Mouse (Mus musculus) left cerebral cortex, adult 2 months (tissue): ENCODE measurements around the gene Nudcd2. TPM values are rescaled to one million over a fixed set of nuclear protein-coding genes. Genes with fewer than 3 reads are reported as not detected.
"Not testable (repeated sequence)": the region's sequence is repeated elsewhere in the genome, so short reads cannot be mapped to it uniquely, and the experiment has no call there.

Experiments used
- DNase-seq, 2 experiments: peaks; one replicate each; pipeline ENCODE4 v3.0.0; 2021 to 2022; ENCODE audit warnings: low spot score in 2 of 2, mixed read lengths in 1 of 2; ENCODE audit errors: extremely low spot score in 1 of 2
- H3K27ac ChIP-seq: fragments of 200-600 bp; 2 replicates; pipeline ENCODE4 v1.8.1; 2022
- H3K4me3 ChIP-seq: fragments of 200-600 bp; 2 replicates; pipeline ENCODE4 v1.8.1; 2022
- CTCF ChIP-seq: fragments of 200-600 bp; IDR thresholded peaks from 2 replicates; pipeline ENCODE4 v1.8.1; 2022; ENCODE audit warnings: antibody characterized with exemption, mild to moderate bottlenecking, moderate library complexity
- intact Hi-C: fragments of 180-260 bp; cut with DNase I; formaldehyde crosslinking; loops from one replicate; pipeline ENCODE4 v1.15.1; 2025
- long read RNA-seq, 2 experiments: library from polyadenylated mRNA; stranded (forward); transcript quantifications; one replicate each; pipeline ENCODE4 v2.0.0; 2021; ENCODE audit warnings: borderline mapping rate in 2 of 2
- total RNA-seq, 2 experiments: library from RNA; stranded (reverse); gene quantifications; 2 replicates each; pipeline ENCODE4 v1.2.3; 2021

Gene Nudcd2
- 10 to 100 TPM; 20.1 to 20.3 TPM for total RNA-seq
- long read RNA-seq, experiment 1, partial matches to known transcripts: 0 of 6 reads
- long read RNA-seq, experiment 1, other reads (novel, unspliced or antisense): 1 of 6 reads
- long read RNA-seq, experiment 2, transcript Nudcd2-201 (4 exons, 1,577 nt): major isoform, 9 of 14 reads
- long read RNA-seq, experiment 2, partial matches to known transcripts: 0 of 14 reads
- long read RNA-seq, experiment 2, other reads (novel, unspliced or antisense): 3 of 14 reads

DNA sequence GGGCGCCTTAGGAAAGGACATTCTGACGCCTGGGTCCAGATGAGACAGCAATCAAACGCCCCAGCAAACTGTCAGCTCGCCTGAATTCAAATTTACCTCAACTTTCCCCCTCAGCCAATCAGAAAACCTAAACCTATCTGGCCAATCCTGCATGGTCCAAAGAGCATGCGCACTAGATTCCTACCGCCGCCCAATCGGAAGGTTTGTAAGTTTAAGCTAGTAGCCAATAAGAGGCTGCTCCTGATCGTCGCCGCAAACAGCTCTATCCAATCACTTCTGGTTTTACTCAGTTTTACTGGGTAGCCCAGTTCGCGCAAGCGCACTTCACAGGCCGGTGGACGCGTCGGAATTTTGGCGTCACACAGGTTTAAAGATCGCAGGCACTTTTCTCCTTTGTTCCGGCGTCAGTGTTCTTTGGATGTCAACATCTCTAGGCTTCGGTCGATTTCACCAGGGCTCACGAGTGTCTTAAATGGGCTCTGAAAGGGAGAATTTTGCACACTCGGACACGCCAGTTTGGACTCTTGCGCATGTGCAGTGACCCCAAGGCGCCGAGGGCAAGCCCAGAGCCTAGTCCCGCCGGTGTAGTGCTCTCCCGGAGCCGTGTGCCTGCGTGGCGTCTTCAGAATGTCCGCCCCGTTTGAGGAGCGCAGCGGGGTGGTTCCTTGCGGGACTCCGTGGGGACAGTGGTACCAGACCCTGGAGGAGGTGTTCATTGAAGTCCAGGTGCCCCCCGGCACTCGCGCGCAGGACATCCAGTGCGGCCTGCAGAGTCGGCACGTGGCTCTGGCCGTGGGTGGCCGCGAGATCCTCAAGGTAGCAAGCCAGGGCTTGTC lies at the start of gene Nudcd2, which contains the start of gene Hmmr:
Gene Nudcd2, plus strand, starts transcription at position 329 of the 836 bp plus-strand sequence.
Gene Hmmr, minus strand, starts transcription at position 84 of the 836 bp plus-strand sequence.
- intact Hi-C loops: loop anchor here (2.0 kb wide), 2 partner anchors 21 to 41 kb away; partner anchors contain the start of gene Ccng1
- peak; percentile 89 to 93 for DNase-seq

DNA sequence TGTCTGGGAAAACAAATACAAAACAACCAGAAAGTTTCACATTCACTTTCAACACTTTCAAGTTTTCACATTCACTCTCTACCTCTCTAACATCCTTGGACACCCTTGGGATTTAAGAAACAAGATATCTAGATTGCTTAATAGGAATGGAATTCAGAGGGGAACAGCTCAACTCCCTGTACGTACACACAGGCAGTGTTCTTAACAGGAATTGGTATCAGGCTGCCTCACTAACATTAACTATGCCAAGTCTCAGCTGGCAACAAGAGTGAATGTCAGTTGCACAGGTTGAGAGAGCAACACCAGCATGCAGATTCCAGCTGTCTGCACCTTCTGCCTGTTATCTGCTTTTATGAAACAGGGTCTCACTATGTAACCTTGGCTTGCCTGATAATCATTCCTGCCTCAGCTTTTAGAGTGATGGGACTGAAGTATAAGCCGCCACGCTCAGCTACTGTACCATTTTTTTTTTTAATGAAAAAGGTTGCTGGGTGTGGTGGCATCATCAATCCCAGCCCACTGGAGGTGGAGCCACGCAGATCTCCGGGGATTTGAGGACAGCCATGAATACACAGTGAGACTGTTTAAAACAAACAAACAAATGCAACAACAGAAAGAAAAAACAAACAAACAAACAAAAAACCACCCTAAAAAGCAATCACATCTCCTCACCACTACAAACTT lies 42.9 kb upstream of the Nudcd2 start:
- intact Hi-C loops: loop anchor here (5.0 kb wide), 1 partner anchor 138 kb away; no protein-coding TSS in a partner anchor
- no peak for DNase-seq
- H3K27ac ChIP-seq: no peak overlapping the region
- TF ChIP-seq CTCF: no peak
- H3K4me3 ChIP-seq: peak overlapping the region; percentile 97

More for the DNA sequence above, at the start of gene Nudcd2, which contains the start of gene Hmmr:
- no peak; the same call in 1 of the 2 replicates for TF ChIP-seq CTCF
- peak within 1 kb of the TSS; percentile 88 for H3K27ac ChIP-seq
- peak within 1 kb of the TSS; percentile 69 for H3K4me3 ChIP-seq

DNA sequence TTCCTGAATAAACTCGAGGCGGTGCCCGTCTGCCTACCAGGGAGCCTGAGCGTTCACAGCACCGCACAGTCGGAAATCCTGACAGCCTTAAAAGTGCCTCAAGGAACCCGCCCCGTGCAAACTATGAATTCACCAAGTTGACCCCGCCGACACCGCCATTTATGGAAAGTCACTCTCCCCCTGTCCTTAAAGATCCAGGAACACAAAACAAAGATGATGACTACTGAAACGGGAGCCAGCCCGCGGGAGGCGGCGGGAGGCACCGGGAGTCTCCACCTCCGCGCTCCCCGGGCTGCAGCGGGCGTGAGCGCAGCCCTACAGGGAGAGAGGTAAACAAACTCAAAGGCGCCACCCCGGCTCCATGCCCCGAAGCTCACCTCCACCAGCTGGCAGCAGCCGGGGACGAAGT lies 41.4 kb upstream of the Nudcd2 start:
- Histone ChIP-seq H3K27ac (peak overlapping the region; percentile 91), H3K4me3 (peak overlapping the region; percentile 97)
- intact Hi-C loops: loop anchor here (1.0 to 5.0 kb wide), 3 partner anchors 41 to 140 kb away; partner anchors contain the start of genes Ccng1, Hmmr and Nudcd2
- DNase-seq: no peak
- no peak for TF ChIP-seq CTCF

DNA sequence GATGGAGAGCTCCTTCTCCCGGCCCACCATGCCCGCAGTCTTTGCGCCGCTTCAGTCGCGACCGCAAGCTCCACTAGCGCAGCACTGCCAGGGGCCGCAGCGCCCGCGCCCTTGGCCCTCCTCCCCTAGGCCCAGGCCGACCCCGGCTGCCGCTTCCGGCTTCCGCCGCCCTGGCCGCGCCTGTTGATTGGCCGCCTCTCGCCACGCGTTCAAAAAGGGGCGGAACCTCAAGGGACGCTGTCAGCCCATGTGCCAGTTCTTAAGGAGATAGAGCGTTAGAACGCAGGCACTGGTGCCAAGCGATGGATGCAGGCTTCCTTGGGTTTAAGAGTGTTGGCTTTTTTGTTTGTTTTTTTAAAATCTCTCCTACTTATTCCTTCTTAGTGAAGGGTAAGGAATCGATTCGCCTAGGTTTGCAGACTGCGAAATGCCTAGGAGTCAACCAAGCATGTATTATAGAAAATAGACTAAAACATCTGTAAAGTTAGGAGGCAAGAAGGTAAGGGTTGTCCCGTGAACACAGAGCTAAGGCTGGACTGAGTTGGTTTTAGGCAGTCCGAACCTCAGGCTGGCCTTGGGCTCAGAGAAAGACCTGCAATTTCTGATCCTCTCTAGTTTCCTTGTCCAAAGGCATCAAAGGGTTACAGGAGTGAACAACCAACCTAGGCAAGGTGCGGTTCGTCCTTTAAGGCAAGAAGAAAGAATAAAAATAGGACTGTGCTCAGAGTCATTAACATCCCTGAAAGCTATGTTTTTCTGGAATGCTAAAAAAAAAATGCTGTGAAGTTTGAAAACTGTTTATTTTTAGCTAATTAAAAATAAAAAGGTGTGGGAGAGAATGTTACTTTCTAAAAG lies 40.7 kb upstream of the Nudcd2 start:
- H3K27ac ChIP-seq: peak overlapping the region; percentile 91
- peak; percentile 93 to 94 for DNase-seq
- intact Hi-C loops: loop anchor here (1.0 to 5.0 kb wide), 3 partner anchors 40 to 140 kb away; partner anchors contain the start of genes Ccng1, Hmmr and Nudcd2
- no peak for TF ChIP-seq CTCF
- H3K4me3 ChIP-seq: peak overlapping the region; percentile 97

DNA sequence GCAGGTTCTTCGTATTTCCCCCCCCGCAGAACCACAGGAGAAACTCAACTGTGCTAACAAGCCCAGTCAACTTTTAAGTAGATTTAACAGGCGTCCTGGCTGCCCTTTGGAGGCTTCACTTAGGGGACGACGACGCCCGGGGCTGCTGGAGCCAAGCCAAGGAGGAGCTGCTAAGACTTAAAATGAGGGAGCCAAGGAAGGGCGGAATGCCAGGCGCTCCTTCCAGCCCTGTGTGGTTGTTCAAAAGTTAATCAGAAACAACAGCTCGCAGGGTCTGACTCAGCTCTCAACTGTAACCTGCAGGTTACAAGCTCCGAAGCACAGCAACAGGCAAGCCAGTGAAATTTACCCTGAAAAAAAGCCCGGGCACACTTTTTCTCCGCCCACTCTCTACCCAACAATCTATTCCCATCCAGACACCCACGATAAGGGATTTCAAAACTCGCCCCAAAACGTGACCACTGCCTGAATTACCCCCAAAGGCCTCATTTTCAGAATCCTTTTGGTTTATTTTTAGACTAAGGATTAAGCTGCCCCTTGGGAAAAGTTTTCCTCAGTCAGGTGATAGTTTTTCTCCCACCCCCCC lies 40.0 kb upstream of the Nudcd2 start:
- peak overlapping the region; percentile 97 for H3K4me3 ChIP-seq
- no peak for TF ChIP-seq CTCF
- intact Hi-C loops: loop anchor here (2.0 to 5.0 kb wide), 2 partner anchors 39 to 141 kb away; partner anchors contain the start of genes Hmmr and Nudcd2
- DNase-seq: peak; percentile 51 to 61
- H3K27ac ChIP-seq: peak overlapping the region; percentile 91

DNA sequence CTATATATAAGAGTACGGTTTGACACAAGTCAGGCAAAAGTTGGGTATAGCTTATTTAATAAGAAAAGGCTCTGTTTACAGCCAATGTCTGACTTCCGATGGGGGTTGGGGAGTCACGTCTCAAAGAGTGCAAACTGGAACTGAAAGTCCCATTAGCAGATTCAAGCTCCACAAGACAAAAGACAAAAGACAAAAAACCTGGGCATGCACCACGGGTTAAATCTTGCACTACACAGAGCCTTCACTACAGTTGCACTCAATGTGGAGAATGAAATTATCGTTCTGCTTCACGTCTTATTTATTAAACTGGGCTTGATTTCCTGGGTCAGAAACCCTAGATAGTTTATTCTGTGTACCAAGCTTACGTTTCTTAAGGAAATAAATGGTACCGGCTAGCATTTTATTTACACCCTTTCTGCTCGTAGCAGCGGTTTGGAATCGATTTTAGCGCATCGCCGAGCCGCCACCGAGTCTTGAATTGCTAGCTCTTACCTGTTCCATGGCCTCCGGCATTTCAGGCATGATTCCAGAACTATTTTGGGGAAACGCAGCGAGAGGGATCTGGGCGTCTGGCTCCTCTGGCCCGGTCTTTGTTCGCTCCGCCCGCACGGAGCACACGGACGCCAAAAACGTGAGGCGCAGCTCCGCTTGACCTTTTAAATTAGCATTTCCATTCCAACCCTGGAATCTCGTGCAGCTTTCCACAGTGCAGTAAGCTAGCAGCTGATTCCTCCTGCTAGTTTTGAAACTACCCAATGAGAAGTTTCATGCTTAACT lies 39.0 kb upstream of the Nudcd2 start:
- H3K4me3 ChIP-seq: peak overlapping the region; percentile 97
- no peak for TF ChIP-seq CTCF
- intact Hi-C loops: loop anchor here (5.0 kb wide), 1 partner anchor 142 kb away; no protein-coding TSS in a partner anchor
- DNase-seq: peak; percentile 31
- peak overlapping the region; percentile 95 for H3K27ac ChIP-seq

DNA sequence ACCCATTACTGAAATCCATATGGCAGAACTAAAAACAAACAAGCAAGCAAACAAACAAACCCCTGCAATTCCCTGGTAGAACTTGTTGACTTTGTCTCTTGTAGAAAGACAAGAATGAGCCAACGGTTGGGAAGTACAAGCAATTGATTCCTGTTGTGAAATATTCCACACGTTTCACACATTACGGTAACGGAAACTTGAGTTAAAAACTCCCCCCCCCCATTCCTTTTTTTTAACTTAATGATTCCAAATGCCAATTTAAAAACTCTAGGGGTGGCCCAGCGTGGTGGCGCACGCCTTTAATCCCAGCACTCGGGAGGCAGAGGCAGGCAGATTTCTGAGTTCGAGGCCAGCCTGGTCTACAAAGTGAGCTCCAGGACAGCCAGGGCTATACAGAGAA lies 38.4 kb upstream of the Nudcd2 start, which contains the start of gene Mat2b:
Gene Mat2b, minus strand, starts transcription at position 101 of the 400 bp plus-strand sequence.
- peak within 1 kb of the TSS; percentile 97 for H3K4me3 ChIP-seq
- intact Hi-C loops: no loop called here
- peak within 1 kb of the TSS; percentile 95 for H3K27ac ChIP-seq
- no peak for TF ChIP-seq CTCF
- no peak for DNase-seq

DNA sequence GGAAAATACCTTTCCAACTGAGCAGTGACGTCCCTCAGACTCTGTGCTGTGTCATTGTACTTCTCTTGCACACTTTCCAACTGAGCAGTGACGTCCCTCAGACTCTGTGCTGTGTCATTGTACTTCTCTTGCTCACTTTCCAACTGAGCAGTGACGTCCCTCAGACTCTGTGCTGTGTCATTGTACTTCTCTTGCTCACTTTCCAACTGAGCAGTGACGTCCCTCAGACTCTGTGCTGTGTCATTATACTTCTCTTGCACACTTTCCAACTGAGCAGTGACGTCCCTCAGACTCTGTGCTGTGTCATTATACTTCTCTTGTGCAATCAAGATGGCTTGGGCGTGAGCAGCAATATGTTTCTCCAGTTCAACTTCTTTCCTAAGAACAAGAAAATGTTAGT lies 23.6 kb upstream of the Nudcd2 start:
- DNase-seq, H3K4me3 ChIP-seq, H3K27ac ChIP-seq, intact Hi-C loops: not testable (repeated sequence)

DNA sequence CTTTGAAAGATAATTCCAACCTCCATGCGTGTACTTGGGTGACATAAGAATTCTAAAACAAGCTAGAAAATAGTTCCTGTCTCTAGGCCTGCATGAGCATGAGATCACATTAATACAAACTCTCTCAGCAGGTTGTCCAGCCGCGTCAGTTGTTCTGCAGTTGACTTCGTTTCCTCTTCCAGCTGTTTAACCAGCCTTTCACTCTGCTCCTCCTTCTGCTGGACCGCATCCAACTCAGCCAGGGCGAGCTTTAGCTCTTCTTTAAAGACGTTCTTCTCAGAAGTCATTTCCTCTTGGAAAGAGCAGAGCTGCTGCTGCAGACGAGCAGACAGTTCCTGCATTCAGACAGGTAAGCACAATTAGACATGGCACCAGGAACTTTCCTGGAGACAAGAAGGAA lies 19.6 kb upstream of the Nudcd2 start:
- TF ChIP-seq CTCF: no peak
- intact Hi-C loops: no loop called here
- Histone ChIP-seq H3K4me3 (no peak overlapping the region), H3K27ac (no peak overlapping the region)
- DNase-seq: no peak
